Mouse (Mus musculus): Measurements from ENCODE around the gene Fxyd3.

Gene Fxyd3

GRCm38 (mm10) chr7:31072326-31072725 is 4.2 kb downstream of the Fxyd3 start:
- DNase-seq (ENCODE audit: low spot score in 2 of 2): no peak

GRCm38 (mm10) chr7:31070324-31070723 is 6.2 kb downstream of the Fxyd3 start:
- DNase-seq (ENCODE audit: low spot score in 2 of 2): no peak

- no peak for DNase-seq (ENCODE audit: low spot score in 2 of 2)
Measured at GRCm38 (mm10) chr7:31069491-31069890, 7.0 kb downstream of the Fxyd3 start.

GRCm38 (mm10) chr7:31067836-31068235 is 8.7 kb downstream of the Fxyd3 start:
- peak; percentile 56 to 63 for DNase-seq (ENCODE audit: low spot score in 2 of 2)

DNA sequence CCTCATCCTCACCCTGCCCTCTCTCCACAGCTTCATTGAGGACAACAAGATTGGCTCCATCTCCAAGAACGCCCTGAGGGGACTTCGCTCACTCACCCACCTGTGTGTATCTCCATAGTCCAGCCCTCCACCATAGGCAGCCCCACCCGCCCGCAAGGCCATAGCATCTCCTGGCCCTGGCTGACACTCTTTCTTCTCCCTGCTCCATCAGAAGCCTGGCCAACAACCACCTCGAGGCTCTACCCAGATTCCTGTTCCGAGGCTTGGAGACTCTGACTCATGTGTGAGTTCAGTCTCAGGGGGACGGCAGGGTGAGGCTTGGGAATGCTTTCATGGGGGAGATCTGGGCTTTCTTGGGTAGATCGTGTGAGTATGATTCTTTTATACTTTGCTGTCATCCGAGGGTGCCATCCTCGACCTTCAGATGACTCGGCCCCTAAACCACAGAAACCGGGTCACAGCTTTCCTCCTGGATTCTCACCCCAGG is 13.4 kb downstream of the Fxyd3 start:
- no peak for DNase-seq (ENCODE audit: low spot score in 2 of 2)

GRCm38 (mm10) chr7:31060621-31061010 is 15.9 kb downstream of the Fxyd3 start:
- no peak for DNase-seq (ENCODE audit: low spot score in 2 of 2)

DNA sequence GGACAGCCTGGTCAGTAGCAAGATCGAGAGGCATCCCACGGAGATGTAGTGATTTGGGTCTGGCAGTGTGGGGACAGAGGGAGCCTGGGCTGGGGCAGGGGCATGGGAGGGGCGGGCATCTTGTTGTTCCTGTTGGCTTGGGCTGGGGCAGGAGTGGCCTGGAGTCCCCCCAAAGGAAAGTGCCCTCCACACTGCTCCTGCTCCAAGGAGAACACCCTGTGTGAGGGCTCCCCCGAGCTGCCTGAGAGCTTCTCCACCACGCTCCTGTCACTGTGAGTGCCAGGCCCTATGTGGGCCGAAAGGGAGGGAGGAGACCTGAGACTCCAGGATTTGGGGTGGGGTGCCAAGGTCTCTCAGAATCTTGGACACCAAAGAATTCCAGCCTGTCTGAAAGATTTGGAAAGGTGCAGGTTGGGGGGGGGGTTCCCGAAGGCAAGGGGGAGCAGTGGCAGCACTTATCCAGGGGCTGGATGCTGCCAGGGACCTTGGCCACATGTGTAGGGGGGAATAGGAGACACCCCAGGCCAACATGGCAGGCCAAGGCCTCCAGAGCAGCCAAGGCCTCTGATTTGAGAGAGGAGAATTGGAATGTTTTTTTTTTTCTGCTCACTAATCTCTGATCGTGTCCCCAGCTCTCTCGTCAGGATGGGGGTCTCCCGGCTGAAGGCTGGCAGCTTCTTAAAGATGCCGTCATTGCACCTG is 16.4 kb downstream of the Fxyd3 start:
- no peak for DNase-seq (ENCODE audit: low spot score in 2 of 2)

DNA sequence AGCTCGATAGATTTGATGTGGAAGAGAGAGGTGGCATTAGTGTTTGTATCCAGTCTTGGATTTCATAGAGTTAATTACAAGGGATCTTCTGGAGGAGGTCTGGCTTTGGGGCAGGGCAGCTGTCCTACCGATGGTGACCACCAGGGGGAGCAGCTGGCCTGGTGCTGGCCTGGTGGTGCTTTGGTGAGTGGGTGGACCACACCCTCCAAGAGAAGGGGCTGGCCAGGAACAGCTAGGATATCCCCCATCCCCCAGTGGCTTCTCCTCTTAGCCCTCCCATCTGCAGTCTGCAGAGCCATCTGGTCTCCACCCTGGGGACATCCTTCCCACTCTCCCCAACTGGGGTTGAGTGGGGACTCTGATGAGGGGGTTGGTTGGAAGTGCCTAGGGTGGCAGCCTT is 17.4 kb downstream of the Fxyd3 start, which contains the start of gene Lgi4:
TSS of gene Lgi4 (plus strand) at position 235 of the 400 bp plus-strand sequence.
- peak; percentile 82 to 87 for DNase-seq (ENCODE audit: low spot score in 2 of 2)

DNA sequence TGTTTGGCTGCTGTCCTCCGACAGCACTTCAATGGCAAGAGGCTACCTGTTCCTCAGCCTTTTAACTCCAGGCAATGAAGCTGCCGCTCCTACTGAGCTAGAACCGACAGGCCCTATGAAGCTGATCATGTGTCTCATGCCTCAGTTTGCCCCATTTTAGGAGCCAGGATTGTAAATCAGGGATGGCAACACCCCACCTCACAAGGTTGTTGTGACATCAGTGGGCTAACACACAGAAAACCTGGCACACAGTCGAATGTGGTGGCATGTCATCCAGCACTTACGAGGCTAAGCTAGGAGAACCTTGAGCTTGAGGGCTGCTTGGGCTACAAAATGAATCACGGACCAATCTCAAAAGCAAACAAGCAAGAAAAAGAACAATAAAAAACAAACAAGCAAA is 18.3 kb downstream of the Fxyd3 start:
- no peak for DNase-seq (ENCODE audit: low spot score in 2 of 2)

GRCm38 (mm10) chr7:31057730-31058129 is 18.8 kb downstream of the Fxyd3 start:
- DNase-seq (ENCODE audit: low spot score in 2 of 2): no peak

DNA sequence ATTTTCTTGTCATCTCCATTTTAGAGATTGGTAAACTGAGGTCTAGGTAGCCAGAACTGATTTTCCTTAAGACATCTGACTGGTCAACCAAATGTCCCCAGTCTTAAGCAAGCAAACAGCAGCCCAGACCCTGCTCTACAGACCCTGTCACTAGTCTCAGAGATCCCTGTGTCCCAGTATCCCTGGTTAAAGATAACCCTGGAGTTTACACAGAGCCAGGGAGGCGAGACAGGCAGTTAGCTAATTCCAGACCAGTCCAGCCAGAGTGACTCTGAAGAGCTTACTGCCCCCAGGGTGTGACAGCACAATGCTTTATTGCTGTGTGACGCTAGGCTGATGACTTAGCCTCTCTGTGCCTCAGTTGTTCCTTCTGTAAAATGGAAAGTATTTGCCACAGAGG is 19.4 kb downstream of the Fxyd3 start, which contains the start of gene Fxyd1:
TSS of gene Fxyd1 (minus strand) at position 129 of the 400 bp plus-strand sequence.
- no peak for DNase-seq (ENCODE audit: low spot score in 2 of 2)

DNA sequence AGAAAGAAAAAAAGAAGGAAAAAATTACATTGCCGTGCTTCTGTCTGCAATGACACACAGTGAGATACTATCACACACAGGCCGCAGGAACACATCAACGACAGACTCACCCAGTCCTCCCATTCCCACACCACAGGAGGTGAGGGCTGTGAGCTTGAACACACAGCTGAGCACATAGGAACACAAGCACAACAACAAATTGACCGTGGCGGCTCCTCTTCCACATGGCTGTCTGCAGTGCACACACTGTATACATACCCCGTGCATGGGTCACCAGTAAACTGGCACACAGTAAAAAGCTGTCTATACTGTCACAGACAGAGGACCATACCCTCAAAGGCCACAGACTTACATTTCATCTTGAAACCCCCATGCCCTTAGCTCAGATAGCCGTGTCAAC is 20.1 kb downstream of the Fxyd3 start:
- DNase-seq (ENCODE audit: low spot score in 2 of 2): no peak

GRCm38 (mm10) chr7:31055883-31056282 is 20.6 kb downstream of the Fxyd3 start:
- no peak for DNase-seq (ENCODE audit: low spot score in 2 of 2)

GRCm38 (mm10) chr7:31055354-31055824 is 21.1 kb downstream of the Fxyd3 start:
- peak; percentile 70 to 74 for DNase-seq (ENCODE audit: low spot score in 2 of 2)

DNA sequence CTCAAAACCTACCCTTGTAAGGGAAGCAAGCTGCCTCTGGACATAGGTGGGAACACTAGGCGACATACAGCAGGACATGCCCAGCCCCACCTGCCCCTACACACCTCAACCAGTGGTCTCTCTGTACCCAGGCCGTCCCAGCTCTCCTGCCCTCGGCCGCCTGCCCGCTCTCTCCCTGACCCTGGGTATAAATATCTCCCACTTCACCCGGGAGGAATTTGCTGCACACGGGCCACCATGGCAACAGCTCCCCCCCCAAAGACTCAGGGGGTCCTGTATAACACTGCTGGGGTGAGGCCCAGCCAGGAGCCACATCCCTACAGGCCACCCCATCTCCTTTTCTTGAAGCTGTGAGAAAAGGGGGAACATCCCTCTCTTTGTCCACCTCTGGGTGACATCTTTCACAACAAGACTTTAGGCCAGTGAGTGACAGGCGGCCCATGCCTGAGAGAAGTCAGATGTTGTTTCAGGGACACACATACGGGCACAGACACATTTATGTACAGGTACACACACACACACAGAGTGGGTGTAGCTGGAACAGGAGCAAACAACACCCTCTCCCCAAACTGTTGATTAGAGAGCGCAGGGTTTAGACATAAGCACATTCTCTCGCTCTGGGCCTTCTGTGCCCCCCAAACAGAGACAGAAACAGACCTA is 21.7 kb downstream of the Fxyd3 start:
- no peak for DNase-seq (ENCODE audit: low spot score in 2 of 2)

DNA sequence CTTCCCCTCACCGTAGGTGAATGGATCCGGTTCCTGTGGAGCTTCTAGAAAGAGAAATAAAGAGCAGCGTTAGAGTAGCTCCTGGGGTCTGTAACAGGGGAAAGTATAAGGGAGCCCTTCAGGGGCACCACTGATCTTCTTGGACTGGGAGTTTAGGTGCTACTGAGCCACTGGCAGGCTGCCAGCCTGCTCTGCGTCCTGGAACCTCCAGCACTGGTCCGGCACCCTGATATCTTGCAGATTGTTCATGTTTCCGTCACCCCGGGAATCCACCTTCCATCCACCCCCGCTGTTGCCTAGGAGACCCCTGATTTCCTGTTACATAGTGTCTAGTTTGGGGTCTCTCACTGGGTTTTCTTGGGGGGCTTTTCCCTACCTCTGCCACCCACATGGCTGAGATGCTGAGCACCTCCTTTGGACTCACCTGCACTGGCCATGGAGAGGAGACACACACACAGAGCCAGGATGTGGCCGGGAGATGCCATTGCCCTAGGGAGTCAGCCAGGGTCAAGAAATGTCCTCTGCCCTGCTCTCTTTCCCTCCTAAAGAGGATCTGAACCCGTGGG is 22.5 kb downstream of the Fxyd3 start:
- peak; percentile 44 to 65 for DNase-seq (ENCODE audit: low spot score in 2 of 2)

DNA sequence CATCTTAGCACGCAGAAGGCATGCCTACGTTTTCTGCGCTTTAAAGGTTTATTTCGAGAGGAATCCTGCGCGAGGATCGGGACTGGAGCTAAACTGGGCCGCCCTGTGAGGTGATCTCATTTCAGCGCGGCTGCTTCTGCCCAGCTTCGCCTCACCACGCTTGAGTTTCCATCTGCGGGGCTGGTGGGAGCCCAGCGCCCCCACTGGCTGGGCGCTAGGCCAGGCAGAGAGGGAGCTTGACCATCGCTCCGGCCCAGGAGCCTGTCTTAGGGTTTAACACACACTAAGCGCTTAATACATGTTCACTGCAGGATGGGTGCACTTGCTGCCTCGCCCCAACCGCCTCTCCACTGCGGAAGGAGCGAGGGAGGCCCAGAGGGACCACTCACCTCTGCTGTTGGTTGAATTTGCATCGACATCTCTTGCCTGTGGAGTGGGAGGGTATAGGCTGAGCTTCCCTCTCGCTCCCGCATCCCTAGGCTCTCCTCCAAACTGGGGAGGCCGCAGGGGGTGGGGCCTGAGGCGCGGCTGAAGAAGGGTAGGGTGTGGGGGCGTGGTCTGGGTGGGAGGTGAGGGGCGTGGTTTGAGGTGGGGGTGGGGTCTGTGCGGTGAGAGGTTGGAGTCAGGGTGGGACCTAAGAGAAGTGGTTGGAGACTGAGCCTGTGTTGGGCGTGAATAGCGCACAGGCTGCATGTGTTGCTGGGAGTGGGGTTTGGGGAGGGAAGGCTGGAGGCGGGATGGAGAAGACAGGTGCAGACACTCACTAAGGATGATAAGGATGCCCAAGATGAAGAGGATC is 23.7 kb downstream of the Fxyd3 start:
- DNase-seq (ENCODE audit: low spot score in 2 of 2): peak; percentile 81 to 89

- peak in 1 of 2 experiments; percentile 40 for DNase-seq (ENCODE audit: low spot score in 2 of 2)
Measured at GRCm38 (mm10) chr7:31052251-31052635, 24.3 kb downstream of the Fxyd3 start.

GRCm38 (mm10) chr7:31051321-31052021 is 25.0 kb downstream of the Fxyd3 start, which contains the start of gene Fxyd7:
Gene Fxyd7, minus strand, starts transcription at chr7:31051467.
- peak; percentile 74 for DNase-seq (ENCODE audit: low spot score in 2 of 2)

GRCm38 (mm10) chr7:31050921-31051320 is 25.6 kb downstream of the Fxyd3 start:
- DNase-seq (ENCODE audit: low spot score in 2 of 2): peak; percentile 75 to 86

DNA sequence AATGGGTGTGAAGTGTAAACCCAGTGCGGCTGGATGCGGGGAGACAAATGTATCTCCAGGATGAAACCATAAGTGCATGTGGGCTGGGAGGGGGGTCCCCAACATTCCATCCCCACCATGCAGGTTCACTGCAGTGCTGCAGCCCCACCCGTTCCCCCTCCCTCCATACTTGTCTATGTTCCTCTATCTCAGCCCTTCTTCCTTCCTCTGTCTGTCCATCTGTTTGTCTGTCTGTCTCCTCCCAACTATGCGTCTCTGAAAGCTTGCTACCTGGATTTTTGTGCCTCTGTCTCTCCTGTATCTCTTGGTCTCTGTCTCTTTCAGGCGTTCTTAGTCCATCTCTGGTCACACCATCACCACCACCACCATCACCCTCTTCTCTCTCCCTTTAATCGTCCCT is 26.0 kb downstream of the Fxyd3 start:
- peak; percentile 36 to 49 for DNase-seq (ENCODE audit: low spot score in 2 of 2)
